Mouse (Mus musculus): Measurements from ENCODE around the gene Rtl8a.
"Not testable (repeated sequence)": the region's sequence is repeated elsewhere in the genome, so short reads cannot be mapped to it uniquely, and the experiment has no call there.

The Rtl8a gene

DNA sequence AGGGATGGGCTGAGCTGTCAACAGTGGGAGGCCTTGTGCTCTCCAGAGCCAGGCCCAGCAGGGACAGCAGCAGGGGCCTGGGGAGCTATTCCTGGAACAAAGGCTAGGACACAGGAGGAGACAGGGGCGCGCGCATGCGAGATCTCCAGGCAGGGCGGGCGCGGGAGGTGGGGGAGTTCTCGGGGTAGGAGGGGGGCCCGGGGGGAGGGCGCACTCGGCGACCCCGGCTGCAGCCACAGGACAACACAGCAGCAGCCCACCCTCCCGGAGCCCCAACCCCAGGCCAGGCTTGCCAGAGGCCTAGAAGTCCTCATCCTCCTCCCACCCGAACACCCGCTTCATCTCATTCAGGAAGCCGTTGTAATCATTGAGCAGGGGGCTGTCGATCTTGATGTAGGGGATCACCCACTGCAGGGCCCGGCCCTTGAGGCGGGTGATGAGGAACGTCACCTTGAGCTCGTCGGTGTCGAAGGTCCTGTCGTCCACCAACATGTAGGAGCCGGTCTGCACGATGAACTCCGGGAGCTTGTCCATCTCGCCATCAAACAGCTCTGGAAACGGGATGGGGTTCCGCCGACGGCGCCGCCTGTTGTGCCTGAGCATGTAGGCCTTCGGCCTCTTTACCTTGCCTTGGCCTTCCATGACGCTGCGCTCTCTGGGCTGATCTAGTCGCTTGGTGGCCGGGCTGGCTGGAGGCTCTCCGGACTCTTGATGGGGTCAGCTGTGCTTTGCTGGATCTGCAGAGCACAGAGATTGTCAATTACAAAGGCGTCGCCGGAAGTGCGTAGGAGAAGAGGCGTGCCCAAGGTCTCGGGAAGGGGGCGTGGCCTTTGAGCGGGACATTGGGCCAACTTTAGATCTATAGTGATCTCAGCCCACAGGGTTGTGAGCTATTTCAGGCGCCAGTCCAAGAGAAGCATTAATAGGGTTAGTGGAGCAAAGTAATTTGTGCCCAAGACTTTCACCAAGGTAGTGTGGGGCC is at the start of gene Rtl8a:
TSS of gene Rtl8a (minus strand) at position 703 of the 982 bp plus-strand sequence.
- peak; percentile 85 for DNase-seq (ENCODE audit: low read depth)

DNA sequence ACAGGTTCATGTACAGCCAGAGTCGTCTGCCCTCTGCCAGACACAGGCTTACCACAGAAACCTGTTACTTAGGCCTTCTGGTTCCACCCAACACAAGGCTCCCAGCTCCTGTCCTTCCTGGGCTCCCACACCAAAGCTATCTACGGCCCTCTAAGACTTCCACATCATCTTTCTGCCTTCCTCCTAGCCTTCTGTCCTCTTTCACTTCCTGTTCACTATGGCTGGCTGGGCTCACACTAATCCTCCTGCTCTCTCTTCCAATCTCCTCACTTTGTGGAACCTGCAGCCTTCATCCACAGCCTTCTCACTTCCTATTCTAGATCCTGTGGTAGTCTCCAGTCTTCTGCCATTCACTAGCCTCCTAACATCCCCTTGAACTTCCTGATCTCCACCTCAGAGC is 49.7 kb upstream of the Rtl8a start:
- DNase-seq (ENCODE audit: low read depth) = no peak

DNA sequence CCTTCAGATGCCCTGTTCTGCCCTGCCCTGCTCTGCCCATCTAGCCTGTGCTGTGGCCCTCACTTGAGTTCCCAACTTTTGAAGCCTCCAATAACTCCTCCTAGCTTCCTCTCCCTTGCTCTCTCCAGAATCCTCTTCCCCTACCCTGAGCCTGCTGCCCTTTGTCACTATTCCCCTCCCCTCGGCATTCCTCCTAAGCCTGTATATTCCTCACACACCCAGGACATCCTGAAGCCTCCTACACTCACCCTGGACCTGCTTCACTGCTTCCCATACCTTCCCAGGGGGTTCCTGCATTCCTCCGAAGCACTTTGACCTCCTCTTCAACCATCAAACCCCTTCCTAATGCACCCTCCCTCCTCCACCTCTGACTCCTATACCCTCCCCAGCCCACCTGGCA is 48.6 kb upstream of the Rtl8a start:
- DNase-seq (ENCODE audit: low read depth) = no peak

DNA sequence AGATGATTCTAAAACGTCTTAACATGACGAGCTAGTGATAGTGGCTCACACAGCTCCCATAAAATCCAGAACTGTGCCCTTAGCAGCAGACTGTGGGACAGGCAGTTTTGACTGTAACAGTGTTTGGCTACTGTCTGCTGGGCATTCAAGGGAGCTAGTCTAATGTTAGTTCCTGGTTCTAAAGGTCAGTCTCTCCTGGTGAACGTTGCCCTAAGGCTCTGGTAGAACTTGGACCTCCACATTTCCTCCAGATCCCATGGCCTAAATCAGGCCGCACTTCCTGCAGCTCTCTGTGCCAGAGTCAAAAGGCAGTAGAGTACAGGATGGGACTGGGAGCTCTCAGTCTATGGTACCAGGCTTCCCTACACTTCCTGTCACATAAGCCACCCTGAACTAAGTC is 41.2 kb upstream of the Rtl8a start:
- DNase-seq (ENCODE audit: low read depth) = not testable (repeated sequence)

- DNase-seq (ENCODE audit: low read depth) = not testable (repeated sequence)
Measured at GRCm38 (mm10) chrX:53682650-53683049, 39.2 kb upstream of the Rtl8a start.

DNA sequence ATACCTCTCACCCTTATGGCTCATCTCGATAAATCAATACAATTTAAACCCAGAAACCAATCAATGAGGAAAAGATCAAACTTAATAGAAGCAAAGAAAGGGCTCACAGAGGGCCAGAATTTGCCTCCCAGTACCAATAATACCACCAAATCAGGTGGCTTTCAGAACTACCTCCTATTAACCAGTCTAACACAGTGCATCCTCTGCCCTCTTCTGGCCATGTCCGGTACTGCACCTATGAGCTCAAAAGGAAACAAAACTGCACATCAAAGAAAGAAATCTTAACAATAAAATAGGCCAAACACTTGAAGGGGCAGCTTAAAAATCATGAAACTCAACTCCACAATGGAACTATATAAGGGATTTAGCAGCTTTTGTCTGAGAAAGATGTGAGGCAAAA is 33.5 kb upstream of the Rtl8a start:
- peak; percentile 4 for DNase-seq (ENCODE audit: low read depth)

GRCm38 (mm10) chrX:53670696-53671095 is 27.2 kb upstream of the Rtl8a start:
- DNase-seq (ENCODE audit: low read depth) = not testable (repeated sequence)

GRCm38 (mm10) chrX:53670294-53670693 is 26.8 kb upstream of the Rtl8a start, which contains the start of gene Rtl8b:
Gene Rtl8b (minus strand): TSS chrX:53670408.
- DNase-seq (ENCODE audit: low read depth) = peak; percentile 90

DNA sequence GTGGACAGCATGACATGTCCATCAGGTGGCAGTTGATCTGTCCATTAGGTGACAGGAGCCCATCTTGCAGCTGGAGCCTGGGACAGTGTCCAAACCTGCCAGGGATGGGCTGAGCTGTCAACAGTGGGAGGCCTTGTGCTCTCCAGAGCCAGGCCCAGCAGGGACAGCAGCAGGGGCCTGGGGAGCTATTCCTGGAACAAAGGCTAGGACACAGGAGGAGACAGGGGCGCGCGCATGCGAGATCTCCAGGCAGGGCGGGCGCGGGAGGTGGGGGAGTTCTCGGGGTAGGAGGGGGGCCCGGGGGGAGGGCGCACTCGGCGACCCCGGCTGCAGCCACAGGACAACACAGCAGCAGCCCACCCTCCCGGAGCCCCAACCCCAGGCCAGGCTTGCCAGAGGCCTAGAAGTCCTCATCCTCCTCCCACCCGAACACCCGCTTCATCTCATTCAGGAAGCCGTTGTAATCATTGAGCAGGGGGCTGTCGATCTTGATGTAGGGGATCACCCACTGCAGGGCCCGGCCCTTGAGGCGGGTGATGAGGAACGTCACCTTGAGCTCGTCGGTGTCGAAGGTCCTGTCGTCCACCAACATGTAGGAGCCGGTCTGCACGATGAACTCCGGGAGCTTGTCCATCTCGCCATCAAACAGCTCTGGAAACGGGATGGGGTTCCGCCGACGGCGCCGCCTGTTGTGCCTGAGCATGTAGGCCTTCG is 26.2 kb upstream of the Rtl8a start:
- DNase-seq (ENCODE audit: low read depth) = not testable (repeated sequence)

GRCm38 (mm10) chrX:53652917-53653316 is 9.4 kb upstream of the Rtl8a start:
- peak; percentile 4 for DNase-seq (ENCODE audit: low read depth)

- DNase-seq (ENCODE audit: low read depth) = no peak
Measured at GRCm38 (mm10) chrX:53645885-53646284, 2.4 kb upstream of the Rtl8a start.

DNA sequence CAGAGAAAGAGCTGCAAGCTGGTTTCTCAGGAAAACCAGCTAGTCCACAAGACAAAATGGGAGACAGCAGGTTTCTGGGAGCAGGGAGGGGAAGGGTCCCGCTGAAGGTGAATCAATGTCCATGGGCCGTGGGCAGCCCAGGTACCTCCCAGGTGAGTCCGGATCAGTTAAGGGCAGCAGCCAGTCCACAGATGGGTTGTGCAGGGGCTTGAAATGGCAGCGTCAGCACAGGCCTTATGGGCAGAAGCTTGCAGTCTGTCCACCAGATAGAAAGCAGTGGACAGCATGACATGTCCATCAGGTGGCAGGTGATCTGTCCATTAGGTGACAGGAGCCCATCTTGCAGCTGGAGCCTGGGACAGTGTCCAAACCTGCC is 890 bp downstream of the Rtl8a start:
- not testable (repeated sequence) for DNase-seq (ENCODE audit: low read depth)

GRCm38 (mm10) chrX:53638107-53638506 is 5.4 kb downstream of the Rtl8a start:
- not testable (repeated sequence) for DNase-seq (ENCODE audit: low read depth)

GRCm38 (mm10) chrX:53611395-53611794 is 32.1 kb downstream of the Rtl8a start:
- not testable (repeated sequence) for DNase-seq (ENCODE audit: low read depth)

DNA sequence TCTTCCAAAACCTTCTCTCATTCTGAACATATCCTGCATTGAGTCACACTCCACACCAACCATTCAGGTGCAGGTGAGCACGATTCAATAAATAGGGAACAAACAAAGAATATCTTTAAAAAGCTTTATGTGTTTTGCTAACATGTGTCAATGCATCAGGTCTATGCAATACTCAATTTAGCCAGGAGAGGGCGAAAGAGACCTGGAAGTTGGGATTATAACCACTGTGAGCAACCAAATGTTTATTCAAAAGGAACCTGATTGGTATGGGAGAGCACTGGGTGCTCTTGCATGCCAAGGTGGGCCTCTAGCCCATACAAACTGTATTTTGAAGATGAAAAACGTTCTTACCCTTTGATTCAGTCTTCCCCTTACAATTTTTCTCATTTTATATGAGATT is 32.9 kb downstream of the Rtl8a start:
- peak; percentile 81 for DNase-seq (ENCODE audit: low read depth)

- not testable (repeated sequence) for DNase-seq (ENCODE audit: low read depth)
Measured at GRCm38 (mm10) chrX:53608879-53609278, 34.6 kb downstream of the Rtl8a start, which contains the start of gene Gm14597. Gene Gm14597 (minus strand): TSS chrX:53608979.

- peak; percentile 0 for DNase-seq (ENCODE audit: low read depth)
Measured at GRCm38 (mm10) chrX:53608122-53608813, 35.2 kb downstream of the Rtl8a start.

DNA sequence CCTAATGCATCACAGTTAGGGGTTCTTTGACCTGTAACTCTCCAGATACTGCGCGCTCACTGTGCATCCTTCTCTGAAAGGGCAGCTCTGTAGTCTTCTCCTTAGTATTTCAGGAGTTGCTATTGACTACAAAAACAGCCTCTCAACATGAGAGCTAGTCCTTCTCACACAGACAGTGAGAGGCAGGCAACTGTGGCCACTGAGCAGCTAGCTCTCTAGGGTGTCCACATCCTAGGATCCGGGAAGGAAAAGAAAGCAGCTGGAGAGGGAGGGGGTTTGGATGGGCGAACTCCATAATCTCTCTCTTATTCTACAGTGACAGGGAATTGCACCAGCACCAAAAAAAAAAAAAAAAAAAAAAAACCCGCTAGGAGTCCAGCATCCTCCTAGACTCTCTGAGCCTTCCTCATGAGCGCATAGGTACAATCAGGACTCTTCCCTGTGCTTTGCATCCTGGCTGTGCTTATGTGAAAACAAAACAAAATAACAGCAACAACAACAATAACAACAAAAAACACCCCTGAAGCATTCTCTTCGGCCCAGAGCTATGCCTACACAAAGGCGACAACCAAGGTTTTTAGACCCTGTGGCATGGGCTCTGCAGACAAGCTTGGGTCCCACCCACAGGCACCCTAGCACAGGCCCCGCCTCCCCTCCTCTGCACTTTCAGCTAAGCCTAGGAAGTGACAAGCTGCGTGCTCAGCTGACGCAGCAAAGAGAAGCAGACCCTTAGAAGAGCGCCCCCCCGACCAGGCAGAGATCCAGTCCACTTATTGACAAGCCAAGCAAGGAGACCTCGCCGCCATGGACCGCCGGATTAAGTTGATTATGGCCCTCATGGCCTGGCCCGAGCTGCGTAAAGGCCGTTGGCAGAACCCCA is 36.0 kb downstream of the Rtl8a start, which contains the start of gene Rtl8c:
TSS of gene Rtl8c (plus strand) at position 791 of the 880 bp plus-strand sequence.
- peak; percentile 64 for DNase-seq (ENCODE audit: low read depth)

- DNase-seq (ENCODE audit: low read depth) = not testable (repeated sequence)
Measured at GRCm38 (mm10) chrX:53606176-53606575, 37.3 kb downstream of the Rtl8a start.

DNA sequence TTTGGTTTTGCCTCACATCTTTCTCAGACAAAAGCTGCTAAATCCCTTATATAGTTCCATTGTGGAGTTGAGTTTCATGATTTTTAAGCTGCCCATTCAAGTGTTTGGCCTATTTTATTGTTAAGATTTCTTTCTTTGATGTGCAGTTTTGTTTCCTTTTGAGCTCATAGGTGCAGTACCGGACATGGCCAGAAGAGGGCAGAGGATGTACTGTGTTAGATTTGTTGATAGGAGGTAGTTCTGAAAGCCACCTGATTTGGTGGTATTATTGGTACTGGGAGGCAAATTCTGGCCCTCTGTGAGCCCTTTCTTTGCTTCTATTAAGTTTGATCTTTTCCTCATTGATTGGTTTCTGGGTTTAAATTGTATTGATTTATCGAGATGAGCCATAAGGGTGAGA is 43.5 kb downstream of the Rtl8a start:
- DNase-seq (ENCODE audit: low read depth) = peak; percentile 1
